Mouse (Mus musculus) layer of hippocampus, postnatal 14 days (tissue): Measurements from ENCODE around the gene Tmem217. TPM values are rescaled to one million over a fixed set of nuclear protein-coding genes. Genes with fewer than 3 reads are reported as not detected.

Experiments used
- DNase-seq, 2 experiments: peaks; one replicate each; pipeline ENCODE4 v3.0.0; 2021 to 2022; ENCODE audit warnings: low spot score in 2 of 2, mixed read lengths in 1 of 2
- long read RNA-seq, 2 experiments: library from polyadenylated mRNA; stranded (forward); transcript quantifications; one replicate each; pipeline ENCODE4 v2.0.0; 2021
- total RNA-seq, 2 experiments: library from RNA; stranded (reverse); gene quantifications; 2 replicates each; pipeline ENCODE4 v1.2.3; 2021

Gene Tmem217
- total RNA-seq: not detected
- long read RNA-seq, experiment 1: 0 reads
- long read RNA-seq, experiment 2, partial matches to known transcripts: 0 of 1 reads
- long read RNA-seq, experiment 2, other reads (novel, unspliced or antisense): 0 of 1 reads

- DNase-seq: no peak
Observed at GRCm38 (mm10) chr17:29552162-29552732, at the start of gene Tmem217. Tmem217 (minus strand) TSS chr17:29552385.

- DNase-seq: no peak
Observed at GRCm38 (mm10) chr17:29601391-29601790, 49.2 kb upstream of the Tmem217 start.

- DNase-seq: no peak
Observed at GRCm38 (mm10) chr17:29599537-29599936, 47.4 kb upstream of the Tmem217 start.

DNA sequence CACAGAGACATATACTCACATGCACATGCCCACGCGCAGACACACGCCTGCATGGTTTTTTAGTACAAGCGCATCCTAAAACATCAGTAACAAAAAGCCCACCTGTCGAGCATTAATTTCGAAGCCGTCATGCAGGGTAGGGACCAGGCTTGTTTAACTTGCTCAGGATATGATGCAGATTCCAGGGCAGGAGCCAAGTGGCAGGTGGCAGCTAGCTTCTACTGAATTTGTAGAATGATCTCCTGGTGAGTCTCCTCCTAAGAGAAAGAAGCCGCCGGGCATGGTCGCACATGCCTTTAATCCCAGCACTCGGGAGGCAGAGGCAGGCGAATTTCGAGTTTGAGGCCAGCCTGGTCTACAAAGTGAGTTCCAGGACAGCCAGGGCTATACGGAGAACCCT is 46.9 kb upstream of the Tmem217 start:
- DNase-seq: no peak

DNA sequence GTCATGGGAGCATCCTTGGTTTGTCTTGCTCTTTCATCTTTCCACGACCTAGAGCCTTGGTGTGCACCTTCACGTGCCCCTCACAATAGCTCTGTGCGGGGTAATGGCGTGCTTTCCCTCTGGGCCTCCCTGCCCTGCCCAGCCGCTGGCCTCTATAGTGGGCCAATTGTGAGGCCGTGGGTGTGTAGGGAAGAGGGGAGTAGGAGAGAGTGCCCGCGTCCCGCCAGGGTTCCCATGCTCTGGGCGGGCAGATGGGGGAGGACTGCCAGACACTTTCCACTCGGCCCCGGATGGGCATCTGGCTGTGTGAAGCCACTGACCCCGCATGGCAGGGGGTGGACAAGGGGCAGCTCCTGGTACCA is 44.6 kb upstream of the Tmem217 start:
- no peak for DNase-seq

DNA sequence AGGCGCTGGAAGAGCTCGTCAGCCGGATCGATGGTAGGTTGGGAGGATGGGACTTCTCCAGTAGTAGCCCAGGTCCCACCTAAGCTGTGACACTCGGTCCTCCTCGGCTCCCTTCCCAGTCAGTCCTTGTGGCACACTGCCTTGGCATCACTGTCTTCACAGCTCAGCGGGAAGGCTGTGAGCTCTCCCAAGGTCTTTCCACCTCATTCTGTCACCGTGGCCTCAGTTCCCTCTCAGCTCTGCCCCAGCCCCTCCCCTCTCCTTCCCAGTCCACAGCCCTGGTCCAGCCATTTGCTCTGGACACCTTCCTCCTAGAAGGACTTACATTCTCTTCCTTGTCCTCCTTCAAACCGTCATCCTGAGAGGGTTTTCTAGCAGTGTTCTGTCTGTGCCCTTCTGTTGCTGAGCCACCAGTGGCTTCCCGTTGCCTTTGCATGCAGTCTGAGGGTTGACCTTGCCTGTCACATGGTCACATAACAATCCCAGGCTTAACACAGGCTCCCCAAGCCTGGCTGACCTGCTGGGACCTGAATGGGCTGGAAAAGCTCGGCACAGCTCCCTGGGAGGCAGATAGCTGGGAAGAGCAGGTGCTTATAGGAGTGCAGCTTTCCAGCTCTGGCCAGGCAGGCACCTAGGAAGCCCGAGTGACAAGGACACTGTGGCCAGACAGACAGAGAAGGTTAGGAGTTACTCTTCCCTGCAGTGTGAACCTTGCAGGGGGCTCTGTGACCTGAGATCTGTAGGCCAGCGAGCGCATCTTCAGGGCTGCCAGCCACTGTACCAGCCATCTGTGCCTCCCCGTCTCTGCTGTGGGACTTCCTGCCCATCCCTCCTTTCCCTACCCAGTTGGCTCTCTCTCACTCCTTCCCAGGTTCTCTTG is 43.9 kb upstream of the Tmem217 start:
- no peak for DNase-seq

- DNase-seq: peak; percentile 29 to 34
Observed at GRCm38 (mm10) chr17:29589221-29589898, 37.2 kb upstream of the Tmem217 start.

DNA sequence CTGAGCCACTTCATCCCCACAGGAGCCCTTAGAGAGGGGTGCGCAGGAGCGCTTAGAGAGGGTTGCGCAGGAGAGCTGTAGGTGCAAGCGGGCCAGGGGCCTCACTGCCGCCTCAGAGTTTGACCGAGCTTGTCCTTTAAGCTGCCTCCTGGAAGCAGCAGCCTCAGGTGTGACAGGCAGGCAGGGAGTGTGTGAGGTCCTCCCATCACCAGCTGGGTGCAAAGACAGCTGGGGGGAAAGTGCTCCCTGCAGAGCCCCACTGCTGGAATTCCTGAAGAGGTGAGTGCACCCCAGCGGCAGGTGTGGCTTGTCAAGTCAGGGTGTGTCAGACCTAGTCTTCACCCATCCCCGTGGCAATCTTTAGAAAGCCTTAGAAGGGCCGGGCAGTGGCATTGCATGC is 34.7 kb upstream of the Tmem217 start:
- DNase-seq: no peak

DNA sequence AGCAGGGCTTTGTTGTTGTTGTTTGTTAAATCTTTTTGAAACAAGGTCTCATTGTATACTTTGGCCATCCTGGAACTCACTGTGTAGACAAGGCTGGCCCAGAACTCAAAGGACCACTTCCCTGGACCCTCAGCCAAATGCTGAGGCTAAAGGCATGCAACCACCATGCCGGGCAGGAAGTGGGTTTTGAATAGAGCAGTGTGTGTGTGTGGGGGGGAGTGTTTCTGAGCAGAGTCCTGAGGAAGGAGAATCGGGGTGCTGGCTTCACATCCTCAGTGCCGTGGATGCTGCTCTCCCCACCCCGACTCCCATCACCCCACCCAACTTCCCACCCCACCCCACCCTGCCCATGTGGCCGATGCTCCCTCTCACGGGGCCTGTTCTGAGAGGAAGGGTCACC is 33.3 kb upstream of the Tmem217 start:
- no peak for DNase-seq

DNA sequence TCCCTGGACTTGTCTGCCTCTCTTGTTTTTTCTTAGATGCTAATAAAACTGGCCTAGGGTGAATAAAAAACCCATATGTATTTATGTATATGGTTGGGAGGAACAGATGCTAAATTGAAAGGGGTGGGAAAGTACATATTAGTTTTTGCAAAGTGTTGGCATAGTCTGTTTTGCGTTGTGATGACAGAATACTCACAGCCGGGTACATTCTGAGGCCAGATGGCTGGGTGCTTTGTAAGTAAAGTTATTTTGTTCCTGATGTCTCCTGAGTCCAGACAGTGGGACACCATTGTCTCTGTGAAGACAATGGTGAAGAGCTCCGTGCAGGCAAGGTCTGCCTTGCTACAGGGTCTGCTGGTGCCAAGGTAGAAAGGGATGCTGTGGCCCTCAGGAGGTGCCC is 32.6 kb upstream of the Tmem217 start:
- peak in 1 of 2 experiments; percentile 74 for DNase-seq

GRCm38 (mm10) chr17:29584306-29584705 is 32.1 kb upstream of the Tmem217 start:
- no peak for DNase-seq

DNA sequence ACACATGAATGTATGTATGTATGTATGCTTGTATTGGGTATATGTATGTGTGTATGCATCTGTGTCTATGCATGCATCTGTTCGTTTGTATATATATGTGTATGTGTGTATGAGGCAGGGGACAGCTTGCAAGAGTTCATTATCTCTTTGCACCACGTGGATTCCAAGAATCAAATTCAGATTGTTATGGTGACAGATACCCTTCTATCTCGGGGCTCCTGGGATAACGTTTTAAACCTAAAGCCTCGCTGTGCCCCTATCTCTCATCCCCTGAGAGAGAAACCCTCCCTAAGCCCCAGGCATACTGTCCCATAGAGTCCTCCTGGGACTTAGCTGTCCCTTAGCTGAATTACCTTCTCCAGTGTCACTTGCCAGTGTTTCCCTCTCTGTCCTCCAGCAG is 31.4 kb upstream of the Tmem217 start:
- DNase-seq: no peak

- no peak for DNase-seq
Observed at GRCm38 (mm10) chr17:29579579-29580126, 27.5 kb upstream of the Tmem217 start.

- DNase-seq: no peak
Observed at GRCm38 (mm10) chr17:29569831-29570230, 17.6 kb upstream of the Tmem217 start.

DNA sequence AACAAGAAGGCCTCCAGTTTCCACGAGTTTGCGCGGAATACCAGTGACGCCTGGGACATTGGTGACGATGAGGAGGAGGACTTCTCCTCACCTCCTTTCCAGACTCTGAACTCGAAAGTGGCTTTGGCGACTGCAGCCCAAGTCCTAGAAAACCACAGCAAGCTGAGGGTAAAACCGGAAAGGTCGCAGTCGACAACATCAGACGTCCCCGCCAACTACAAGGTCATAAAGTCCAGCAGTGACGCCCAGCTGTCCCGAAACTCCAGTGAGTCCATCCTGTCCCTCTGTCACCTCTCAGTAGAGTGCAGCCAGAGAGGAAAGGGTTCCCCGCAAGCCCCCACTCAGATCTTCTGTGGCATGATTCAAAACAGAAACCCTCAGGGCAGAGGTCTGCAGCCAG is 16.2 kb upstream of the Tmem217 start:
- DNase-seq: no peak

GRCm38 (mm10) chr17:29565521-29565920 is 13.3 kb upstream of the Tmem217 start:
- DNase-seq: no peak

DNA sequence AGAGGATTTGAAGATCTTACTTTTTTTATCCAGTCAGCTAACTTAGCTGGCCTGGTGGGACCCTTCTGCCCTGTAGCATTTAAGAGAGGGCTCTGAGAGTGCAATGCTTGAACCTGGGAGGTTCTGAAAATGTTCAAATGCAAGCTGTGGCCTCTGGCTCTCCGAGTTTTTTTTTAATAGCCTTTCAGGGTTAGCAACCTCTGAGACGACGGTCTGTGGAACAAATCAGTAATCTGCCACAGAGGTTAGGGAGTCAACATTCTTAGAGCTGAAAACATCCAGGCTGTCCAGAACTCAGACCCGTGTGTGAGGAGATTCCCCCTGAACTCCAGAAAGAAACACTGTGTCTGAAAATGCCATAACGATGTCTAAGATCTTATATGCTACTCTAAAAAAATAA is 6.3 kb upstream of the Tmem217 start:
- DNase-seq: no peak

DNA sequence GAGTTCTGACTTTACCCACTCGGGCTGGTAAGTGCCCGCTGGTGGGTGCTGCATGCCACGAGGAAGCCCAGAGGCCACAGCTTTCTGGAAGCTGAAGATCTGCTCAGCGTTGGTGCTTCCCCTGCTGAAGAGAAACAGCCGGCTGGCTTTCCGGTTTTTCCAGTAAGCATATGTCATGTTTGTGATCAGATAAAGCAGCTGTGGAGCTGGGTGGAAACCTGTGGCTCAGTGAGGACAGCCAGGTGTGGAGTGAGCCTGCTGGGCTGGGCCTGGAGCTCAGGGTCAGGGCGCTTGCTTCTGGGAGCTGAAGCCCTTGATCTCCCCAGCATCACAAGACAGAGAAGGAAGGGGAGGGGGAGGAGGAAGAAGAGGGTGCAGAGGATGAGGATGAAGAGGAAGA is 4.7 kb upstream of the Tmem217 start:
- DNase-seq: no peak

GRCm38 (mm10) chr17:29556456-29556855 is 4.3 kb upstream of the Tmem217 start:
- no peak for DNase-seq

DNA sequence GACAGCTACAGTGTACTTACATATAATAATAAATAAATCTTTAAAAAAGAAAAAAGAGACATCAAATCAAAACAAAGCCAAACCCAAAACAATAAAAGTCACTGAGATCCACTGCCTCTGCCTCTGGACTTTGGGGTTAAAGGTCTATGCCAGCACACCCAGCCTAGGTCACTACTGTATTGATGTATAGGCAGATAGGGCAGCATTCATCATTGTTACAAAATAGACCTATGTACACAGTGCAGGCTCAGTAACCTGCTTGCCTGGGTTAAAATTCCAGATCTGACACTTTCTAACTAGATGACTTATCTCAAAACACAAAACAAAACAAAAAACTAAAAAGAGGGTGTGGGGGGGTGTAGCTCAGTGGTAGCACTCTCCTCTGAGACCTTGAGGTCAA is 2.0 kb upstream of the Tmem217 start:
- DNase-seq: no peak

DNA sequence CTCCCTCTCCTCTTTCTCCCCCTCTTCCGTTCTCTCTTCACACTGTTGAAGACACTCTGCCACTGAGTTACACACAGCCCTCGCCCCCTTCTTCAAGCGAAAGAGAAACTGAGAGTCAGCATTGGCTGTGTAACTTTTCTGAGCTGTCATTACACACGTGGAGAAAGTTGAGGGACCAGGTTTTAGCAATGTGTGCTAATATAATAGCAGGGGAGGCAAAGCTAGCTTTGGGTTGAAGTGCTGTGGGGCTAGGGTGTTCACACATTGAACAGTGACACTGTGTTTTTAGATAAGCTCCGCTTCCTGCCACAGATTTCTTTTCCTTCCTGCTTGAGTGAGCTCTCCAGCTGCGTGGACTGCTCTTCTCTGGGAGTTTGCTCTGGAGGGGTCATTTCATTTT is 1.2 kb downstream of the Tmem217 start:
- no peak for DNase-seq
